ENCODE assay signal across 12 mouse cellular contexts in genomic region chr10:67966102-67966501, GRCm38 (mm10). TPM values are rescaled to one million over a fixed set of nuclear protein-coding genes. Genes with fewer than 3 reads are reported as not detected.
DNase-seq lines count a peak whose midpoint lies in the region; ATAC-seq and TF ChIP-seq lines count a peak whose summit lies in the region.
"Had no signal": no experiment of that assay in that cellular context is flagged by ENCODE, and none has a peak within 500 bp of the region (broad histone marks: within the 10 kb centered on the region; RNA-seq: fewer than 3 reads in every experiment).

No protein-coding gene starts in this region.

- TF ChIP-seq EP300 in heart, adult 2 months (IDR thresholded peaks at IDR 0.05; ENCODE audit: insufficient read depth, low read depth, low read length): 0 out of 2 replicates have a peak, but pooled peaks have one; percentile 38
- TF ChIP-seq EP300 in liver, postnatal 0 days (IDR thresholded peaks at IDR 0.05; ENCODE audit: low read depth): no peak

- no peak for TF ChIP-seq CTCF in heart, adult 2 months (IDR thresholded peaks at IDR 0.05)
- TF ChIP-seq CTCF in liver, postnatal 0 days (IDR thresholded peaks at IDR 0.05; ENCODE audit: low read depth): no peak

- H3K36me3 ChIP-seq in heart, adult 2 months (ENCODE audit: control insufficient read depth, insufficient read depth, low read length): no peaks in the 10 kb centered on the region
- no peaks in the 10 kb centered on the region for H3K36me3 ChIP-seq in heart, embryonic 12.5 days
- H3K36me3 ChIP-seq in liver, postnatal 0 days (replicated peaks; ENCODE audit: insufficient read depth, low read length): no peaks in the 10 kb centered on the region
- no peaks in the 10 kb centered on the region for H3K36me3 ChIP-seq in liver, embryonic 12.5 days
- no peaks in the 10 kb centered on the region for H3K36me3 ChIP-seq in heart, embryonic 16.5 days (ENCODE audit: control insufficient read depth, insufficient read depth)
- H3K36me3 ChIP-seq: kidney, embryonic 15.5 days; limb, embryonic 13.5 days had no signal

- no peak overlapping the region; the same call in 1 of the 2 replicates for H3K4me2 ChIP-seq in heart, embryonic 12.5 days
- peak overlapping the region; percentile 11 for H3K4me2 ChIP-seq in liver, postnatal 0 days (ENCODE audit: low read depth, low read length)
- H3K4me2 ChIP-seq in liver, embryonic 12.5 days: no peak overlapping the region
- no peak overlapping the region for H3K4me2 ChIP-seq in heart, embryonic 16.5 days (ENCODE audit: low read depth, low read length)
- H3K4me2 ChIP-seq: kidney, embryonic 15.5 days; limb, embryonic 13.5 days had no signal

- H3K27ac ChIP-seq in heart, adult 2 months: peak overlapping the region; percentile 56
- no peak overlapping the region for H3K27ac ChIP-seq in heart, embryonic 12.5 days (ENCODE audit: poor library complexity, severe bottlenecking)
- H3K27ac ChIP-seq in liver, postnatal 0 days (ENCODE audit: low read depth): no peak overlapping the region
- no peak overlapping the region for H3K27ac ChIP-seq in liver, embryonic 12.5 days
- peak overlapping the region; percentile 57 for H3K27ac ChIP-seq in heart, embryonic 16.5 days (ENCODE audit: low read length)
- H3K27ac ChIP-seq: kidney, embryonic 15.5 days had no signal

- H3K9me3 ChIP-seq in heart, embryonic 12.5 days (replicated peaks): no peaks in the 10 kb centered on the region
- no peaks in the 10 kb centered on the region for H3K9me3 ChIP-seq in liver, postnatal 0 days (ENCODE audit: low read length)
- H3K9me3 ChIP-seq in liver, embryonic 12.5 days (replicated peaks): no peaks in the 10 kb centered on the region
- no peaks in the 10 kb centered on the region for H3K9me3 ChIP-seq in heart, embryonic 16.5 days (replicated peaks; ENCODE audit: control insufficient read depth, low read length)
- H3K9me3 ChIP-seq: kidney, embryonic 15.5 days; limb, embryonic 13.5 days had no signal

- peaks cover 3% of the 10 kb centered on the region for H3K4me1 ChIP-seq in heart, adult 2 months (ENCODE audit: control insufficient read depth, insufficient read depth, low read length)
- H3K4me1 ChIP-seq in heart, embryonic 12.5 days (replicated peaks): no peaks in the 10 kb centered on the region
- H3K4me1 ChIP-seq in liver, postnatal 0 days (ENCODE audit: insufficient read depth): no peaks in the 10 kb centered on the region
- no peaks in the 10 kb centered on the region for H3K4me1 ChIP-seq in liver, embryonic 12.5 days
- peaks cover 6% of the 10 kb centered on the region; the same call in 1 of the 2 replicates for H3K4me1 ChIP-seq in heart, embryonic 16.5 days (ENCODE audit: control insufficient read depth, insufficient read depth, low read length)
- H3K4me1 ChIP-seq: kidney, embryonic 15.5 days had no signal

- no peak overlapping the region for H3K9ac ChIP-seq in heart, adult 2 months (ENCODE audit: low read depth, low read length)
- no peak overlapping the region for H3K9ac ChIP-seq in heart, embryonic 12.5 days
- H3K9ac ChIP-seq in liver, postnatal 0 days (replicated peaks): no peak overlapping the region
- H3K9ac ChIP-seq in liver, embryonic 12.5 days: no peak overlapping the region
- H3K9ac ChIP-seq in heart, embryonic 16.5 days (ENCODE audit: low read length): no peak overlapping the region
- H3K9ac ChIP-seq: kidney, embryonic 15.5 days; limb, embryonic 13.5 days had no signal

- ATAC-seq in heart, embryonic 12.5 days (ENCODE audit: insufficient number of reproducible peaks, low FRiP score): no peak
- ATAC-seq in liver, postnatal 0 days: no peak
- no peak for ATAC-seq in liver, embryonic 12.5 days
- no peak; the same call in 1 of the 2 replicates for ATAC-seq in heart, embryonic 16.5 days (replicated peaks; ENCODE audit: extremely low read depth, insufficient read depth, low FRiP score)

- H3K27me3 ChIP-seq in heart, adult 2 months (ENCODE audit: control insufficient read depth, insufficient read depth, low read length): no peaks in the 10 kb centered on the region
- no peaks in the 10 kb centered on the region for H3K27me3 ChIP-seq in heart, embryonic 12.5 days (replicated peaks)
- no peaks in the 10 kb centered on the region for H3K27me3 ChIP-seq in liver, postnatal 0 days (ENCODE audit: insufficient read depth, low read length)
- no peaks in the 10 kb centered on the region for H3K27me3 ChIP-seq in liver, embryonic 12.5 days (replicated peaks)
- no peaks in the 10 kb centered on the region for H3K27me3 ChIP-seq in heart, embryonic 16.5 days (ENCODE audit: control insufficient read depth, insufficient read depth, low read length)
- H3K27me3 ChIP-seq: CH12.LX; kidney, embryonic 15.5 days; limb, embryonic 13.5 days had no signal

- H3K4me3 ChIP-seq in heart, adult 2 months: 0 out of 2 replicates have a peak overlapping the region, but pooled peaks have one; percentile 2
- no peak overlapping the region for H3K4me3 ChIP-seq in heart, embryonic 12.5 days
- no peak overlapping the region for H3K4me3 ChIP-seq in liver, postnatal 0 days (ENCODE audit: low read depth, low read length)
- no peak overlapping the region for H3K4me3 ChIP-seq in liver, embryonic 12.5 days
- no peak overlapping the region for H3K4me3 ChIP-seq in heart, embryonic 16.5 days (ENCODE audit: low read length)
- H3K4me3 ChIP-seq: kidney, embryonic 15.5 days; limb, embryonic 13.5 days had no signal

- TF ChIP-seq POLR2A in heart, adult 2 months (IDR thresholded peaks at IDR 0.05; ENCODE audit: insufficient read depth, low read depth, low read length): no peak

- intact Hi-C loops in heart, adult 2 months (cut with DNase I): no loop called here

- WGBS in heart, adult 2 months: 26% methylated on average over 6 of the region's 6 CpGs
- 63% methylated on average over 6 of the region's 6 CpGs for WGBS in heart, embryonic 12.5 days
- 25% methylated on average over 6 of the region's 6 CpGs for WGBS in liver, postnatal 0 days (ENCODE audit: insufficient replicate concordance)
- 35% methylated on average over 6 of the region's 6 CpGs for WGBS in liver, embryonic 12.5 days (ENCODE audit: insufficient replicate concordance)
- 48% methylated on average over 6 of the region's 6 CpGs for WGBS in heart, embryonic 16.5 days

- no peaks in the 10 kb centered on the region for H3K79me2 ChIP-seq in heart, adult 2 months (replicated peaks; ENCODE audit: control insufficient read depth, insufficient read depth, low read length)

- DNase-seq in heart, adult 2 months: peak in 1 of 2 experiments; percentile 47
- DNase-seq in liver, postnatal 0 days: no peak
- DNase-seq in c-Kit-positive CD71-negative TER-119-negative erythroid progenitor cells, embryonic 14.5 days (ENCODE audit: low read depth): peak; percentile 10
- DNase-seq in adrenal gland, postnatal 14 days: no peak
- DNase-seq in thymus, postnatal 4 days: no peak
- DNase-seq: cerebellum, adult 2 months had no signal

RNA-seq across cellular contexts. Expression of gene Rtkn2, which starts 13.3 kb away (rescaled TPM):
- total RNA-seq in heart, adult 2 months (2021): under 1 TPM; 0.14 to 0.16 TPM
- 0.08 and 0.09 TPM in 2 replicates for polyA plus RNA-seq in heart, adult 2 months (2012; rRNA removed)
- polyA plus RNA-seq in heart, embryonic 12.5 days (2016; fragmentation: Nextera tagmentation; extraction: Ambion mirVana): 7.4 and 7.9 TPM in 2 replicates
- 1.4 TPM in 2 replicates for polyA plus RNA-seq in liver, postnatal 0 days (2015; fragmentation: Nextera tagmentation; extraction: Ambion mirVana)
- 2.2 and 3.0 TPM in 2 replicates for polyA plus RNA-seq in liver, embryonic 12.5 days (2016; fragmentation: Nextera tagmentation; extraction: Ambion mirVana)
- polyA plus RNA-seq in heart, embryonic 16.5 days (2015; fragmentation: Nextera tagmentation; extraction: Ambion mirVana): 7.2 and 8.0 TPM in 2 replicates
- 0.89 and 1.2 TPM in 2 replicates for total RNA-seq in adrenal gland, postnatal 14 days (2021)

RNA-seq across cellular contexts. Expression of gene Zfp365, which starts 53.6 kb away (rescaled TPM):
- under 1 TPM; 0.34 to 0.66 TPM for total RNA-seq in heart, adult 2 months (2021)
- polyA plus RNA-seq in heart, adult 2 months (2012; rRNA removed): 0.39 and 0.79 TPM in 2 replicates
- 0.63 and 0.95 TPM in 2 replicates for polyA plus RNA-seq in heart, embryonic 12.5 days (2016; fragmentation: Nextera tagmentation; extraction: Ambion mirVana)
- 0.04 TPM in 1 of 2 replicates, not detected in the other for polyA plus RNA-seq in liver, postnatal 0 days (2015; fragmentation: Nextera tagmentation; extraction: Ambion mirVana)
- 0.12 and 0.17 TPM in 2 replicates for polyA plus RNA-seq in liver, embryonic 12.5 days (2016; fragmentation: Nextera tagmentation; extraction: Ambion mirVana)
- 0.43 and 0.62 TPM in 2 replicates for polyA plus RNA-seq in heart, embryonic 16.5 days (2015; fragmentation: Nextera tagmentation; extraction: Ambion mirVana)
- 2.0 and 2.4 TPM in 2 replicates for total RNA-seq in adrenal gland, postnatal 14 days (2021)

Comparison
In these comparisons a context has a peak if more than half of its experiments do, and no peak if none do; other contexts are left out.
1. H3K27ac ChIP-seq: peak in heart, adult 2 months (single experiment) and heart, embryonic 16.5 days (single experiment); none in heart, embryonic 12.5 days (single experiment), liver, postnatal 0 days (single experiment) and liver, embryonic 12.5 days (single experiment).